Mouse (Mus musculus): Measurements from ENCODE around the gene Chrnd.
A peak's percentile ranks its signal among the peaks of the same experiment; 100 is the strongest.

Gene Chrnd

GRCm38 (mm10) chr1:87232197-87232596 lies 41.8 kb downstream of the Chrnd start:
- DNase-seq (ENCODE audit: low read depth): no peak

- no peak for DNase-seq (ENCODE audit: low read depth)
These were observed 48.6 kb downstream of the Chrnd start for GRCm38 (mm10) chr1:87239056-87239455.

GRCm38 (mm10) chr1:87243021-87243420 lies 52.6 kb downstream of the Chrnd start:
- DNase-seq (ENCODE audit: low read depth): no peak

DNA sequence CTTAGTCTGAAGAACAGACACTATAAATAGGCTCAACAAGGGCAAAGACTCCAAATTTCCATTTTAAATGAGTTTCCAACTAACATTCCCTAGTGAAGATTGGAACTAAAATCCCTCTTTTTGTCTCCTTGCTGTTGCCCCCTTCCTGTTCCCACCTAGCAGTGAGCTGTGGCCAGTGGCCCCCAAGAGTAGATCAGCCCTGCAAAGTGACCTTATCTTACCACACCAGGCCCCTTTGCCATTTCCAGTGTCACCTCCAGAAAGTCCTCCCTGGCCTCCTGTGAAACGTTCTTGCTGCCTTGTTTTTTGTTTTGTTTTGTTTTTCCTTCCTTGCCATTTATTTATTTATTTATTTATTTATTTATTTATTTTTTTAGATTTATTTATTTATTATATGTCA lies 55.0 kb downstream of the Chrnd start:
- no peak for DNase-seq (ENCODE audit: low read depth)

- peak; percentile 76 for DNase-seq (ENCODE audit: low read depth)
These were observed 55.8 kb downstream of the Chrnd start for GRCm38 (mm10) chr1:87245929-87246815.

Measured in induced T-regulatory cell, adult 2 months (primary cell).